Mouse (Mus musculus) ES-E14 (cell line): ENCODE data around the gene Vsig8.

Experiments used
- CHD2 ChIP-seq: IDR thresholded peaks from 2 replicates; pipeline ENCODE4 v1.6.1; 2014; ENCODE audit warnings: mild to moderate bottlenecking, low read depth, low read length, inconsistent platforms
- HCFC1 ChIP-seq: IDR thresholded peaks from 2 replicates; pipeline ENCODE4 v1.6.1; 2012; ENCODE audit warnings: low read length, inconsistent platforms, borderline replicate concordance; ENCODE audit not compliant: insufficient read depth
- MAFK ChIP-seq: IDR thresholded peaks from 2 replicates; pipeline ENCODE4 v1.6.1; 2014; ENCODE audit warnings: mild to moderate bottlenecking, low read depth, low read length, inconsistent platforms; ENCODE audit not compliant: insufficient read depth
- ZC3H11A ChIP-seq: IDR thresholded peaks from 2 replicates; pipeline ENCODE4 v1.6.1; 2012; ENCODE audit warnings: low read depth, mild to moderate bottlenecking, inconsistent platforms, low read length, borderline replicate concordance
- ZNF384 ChIP-seq: IDR thresholded peaks from 2 replicates; pipeline ENCODE4 v1.6.1; 2012; ENCODE audit warnings: low read depth, low read length, inconsistent platforms

- TF ChIP-seq HCFC1 (no peak), ZC3H11A (no peak), CHD2 (no peak), MAFK (no peak), ZNF384 (no peak)
Observed at GRCm38 (mm10) chr1:172513525-172514212, 42.1 kb upstream of the Vsig8 start.
